Mouse (Mus musculus): ENCODE measurements at regions not wholly inside any gene's neighbourhood (a gene's known extent, or its start where the extent isn't known, plus 50 kb on each side); places are given as distances from the start of the nearest gene placed in this dataset.

DNA sequence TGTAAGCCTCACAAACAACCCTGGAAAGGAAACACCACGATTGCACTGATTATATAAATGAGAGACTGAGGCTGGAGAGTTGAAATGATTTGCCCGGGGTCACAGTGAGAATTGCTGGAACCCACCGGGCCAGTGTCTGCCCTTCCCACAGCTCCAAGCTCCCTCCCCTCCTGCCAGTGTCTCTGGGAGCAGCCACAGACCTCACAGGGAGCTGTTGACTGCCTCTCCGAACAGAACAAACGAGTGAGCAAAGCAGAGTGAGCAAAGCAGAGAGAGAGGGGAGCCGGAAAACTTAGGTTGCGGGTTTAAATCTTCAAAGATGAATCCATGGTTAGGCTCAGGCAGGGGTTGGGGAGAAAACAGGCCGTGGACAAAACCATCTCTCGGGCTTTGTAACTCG is 246.2 kb downstream of the Bcl11b start:
- TF ChIP-seq POLR2A (IDR thresholded peaks at IDR 0.05; ENCODE audit: extremely low read depth, insufficient read depth, low read length): no peak
- no peak for TF ChIP-seq CTCF (IDR thresholded peaks at IDR 0.05; ENCODE audit: extremely low read depth, insufficient read depth, low read length)

Measured in cortical plate, adult 2 months (tissue).